Mouse (Mus musculus) midbrain, embryonic 10.5 days (tissue): Measurements from ENCODE around the gene Wfikkn2. TPM values are rescaled to one million over a fixed set of nuclear protein-coding genes. Genes with fewer than 3 reads are reported as not detected.
"Not testable (repeated sequence)": the region's sequence is repeated elsewhere in the genome, so short reads cannot be mapped to it uniquely, and the experiment has no call there.

Experiments used
- DNase-seq: peaks from one replicate; pipeline ENCODE4 v3.0.0-alpha.2; 2017; ENCODE audit warnings: low spot score
- H3K27ac ChIP-seq: fragments of 300-500 bp; sonication (generic); replicated peaks from 2 replicates; pipeline ENCODE4 v1.5.1; 2016; ENCODE audit warnings: mild to moderate bottlenecking
- H3K27me3 ChIP-seq: fragments of 300-500 bp; sonication (generic); 2 replicates; pipeline ENCODE4 v1.6.1; 2016; ENCODE audit warnings: low read depth, mild to moderate bottlenecking; ENCODE audit not compliant: poor library complexity, severe bottlenecking
- H3K36me3 ChIP-seq: fragments of 300-500 bp; sonication (generic); 2 replicates; pipeline ENCODE4 v1.6.1; 2016; ENCODE audit warnings: mild to moderate bottlenecking, moderate library complexity
- H3K4me1 ChIP-seq: fragments of 300-500 bp; sonication (generic); 2 replicates; pipeline ENCODE4 v1.6.1; 2016
- H3K4me3 ChIP-seq: fragments of 300-500 bp; sonication (generic); 2 replicates; pipeline ENCODE4 v1.5.1; 2016; ENCODE audit warnings: mild to moderate bottlenecking, moderate library complexity
- H3K9me3 ChIP-seq: fragments of 300-500 bp; sonication (generic); replicated peaks from 2 replicates; pipeline ENCODE4 v1.6.1; 2016; ENCODE audit warnings: mild to moderate bottlenecking
- WGBS: fragments of 180-500 bp; shearing (Covaris S2); methylation state at CpG from one replicate; pipeline ENCODE4 v1.1.7; 2016; 5-methylcytosine and 5-hydroxymethylcytosine counted together
- polyA plus RNA-seq: library from polyadenylated mRNA; unstranded; fragments of >200 nt; fragmentation: Nextera tagmentation; extraction: Ambion mirVana; gene quantifications from 2 replicates; pipeline ENCODE4 v1.2.1, GENCODE M21; 2016

Wfikkn2 gene
- polyA plus RNA-seq, 1 experiment from 2014 or later = 0.27 TPM

DNA sequence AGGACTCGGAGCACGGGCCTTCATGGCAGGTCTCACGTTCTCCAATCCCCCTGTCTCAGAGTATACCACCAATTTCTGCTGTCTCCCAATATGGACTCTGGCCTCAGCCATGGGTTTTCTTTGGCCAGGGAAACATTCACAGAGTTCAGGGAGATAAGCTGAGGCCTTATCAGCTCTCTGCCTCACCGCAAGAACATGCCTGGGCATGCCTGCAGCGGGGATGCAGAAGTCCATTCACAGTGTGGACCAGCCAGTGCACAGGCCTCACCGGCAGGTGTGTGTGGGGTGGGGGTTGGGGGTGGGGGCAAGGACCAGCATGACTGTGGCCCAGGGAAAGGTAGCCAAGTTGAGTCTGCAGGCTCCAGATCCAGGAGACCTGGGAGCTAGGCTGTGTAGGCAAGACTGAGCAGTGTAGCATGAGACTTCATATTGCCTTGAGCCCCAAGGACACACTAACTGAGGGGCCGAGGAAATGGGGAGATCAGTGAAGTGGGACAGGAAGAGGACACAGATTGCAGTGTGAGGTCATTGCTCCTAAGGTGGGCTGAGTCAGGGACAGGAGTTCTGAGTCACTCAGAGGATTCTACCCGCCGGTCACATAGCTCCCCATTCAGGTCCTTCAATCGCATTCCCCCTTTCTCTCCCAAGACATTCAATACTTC lies 28.5 kb upstream of the Wfikkn2 start:
- peaks cover 3% of the 10 kb centered on the region; the same call in 1 of the 2 replicates for H3K27me3 ChIP-seq
- no peak for DNase-seq
- no peaks in the 10 kb centered on the region for H3K36me3 ChIP-seq
- 88% methylated on average over 10 of the region's 10 CpGs for WGBS
- peaks cover 16% of the 10 kb centered on the region for H3K4me1 ChIP-seq
- H3K27ac ChIP-seq = peak overlapping the region; percentile 46; the same call in 1 of the 2 replicates
- H3K9me3 ChIP-seq = no peaks in the 10 kb centered on the region
- H3K4me3 ChIP-seq = no peak overlapping the region

DNA sequence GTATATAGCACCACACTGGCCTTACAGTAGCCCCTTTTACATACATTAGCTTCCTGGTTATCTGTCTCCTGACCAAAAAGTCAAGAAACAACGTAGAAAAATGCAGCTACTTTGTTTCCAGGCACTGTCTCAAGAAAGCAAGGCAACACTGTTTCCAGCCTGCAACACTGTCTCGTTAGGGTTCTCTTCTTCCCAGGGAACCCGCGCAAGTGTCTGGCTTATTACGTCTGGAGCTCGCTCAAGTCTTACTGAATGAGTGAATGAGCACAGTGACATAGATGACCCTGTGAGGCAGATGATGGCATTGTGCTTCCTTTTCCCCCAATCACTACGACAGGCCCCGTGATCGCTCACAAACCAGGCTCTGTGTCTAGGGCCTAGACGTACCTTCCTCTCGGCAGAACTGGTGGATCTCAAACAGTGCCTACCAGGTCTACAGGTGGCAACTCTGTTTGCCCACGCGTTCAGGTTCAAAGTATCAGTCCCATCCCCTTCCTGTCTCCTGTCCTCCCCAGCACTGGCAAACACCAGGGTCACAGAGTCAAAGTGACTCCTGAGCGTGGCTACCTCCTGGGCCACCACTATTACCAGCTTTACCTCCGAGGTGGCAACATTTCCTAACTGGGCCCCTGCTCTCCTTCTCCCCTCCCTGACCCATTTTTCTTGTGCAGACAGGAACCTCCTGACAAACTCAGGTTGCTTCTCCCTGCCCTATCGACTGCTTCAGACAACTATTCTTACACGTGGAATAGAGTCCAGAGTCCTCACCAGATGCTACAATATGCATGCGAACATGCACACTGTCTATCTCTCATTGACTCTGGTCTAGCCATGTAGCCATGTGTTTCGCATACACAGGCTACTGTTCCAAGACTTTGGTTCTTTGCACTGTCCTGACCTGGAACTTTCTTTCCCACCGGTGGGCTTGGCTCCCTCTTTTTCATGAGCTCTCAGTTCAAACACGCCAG lies 27.4 kb upstream of the Wfikkn2 start:
- H3K9me3 ChIP-seq = no peaks in the 10 kb centered on the region
- DNase-seq = no peak
- H3K36me3 ChIP-seq = no peaks in the 10 kb centered on the region
- H3K4me3 ChIP-seq = no peak overlapping the region
- no peak overlapping the region for H3K27ac ChIP-seq
- H3K4me1 ChIP-seq = peaks cover 16% of the 10 kb centered on the region
- 90% methylated on average over 21 of the region's 21 CpGs for WGBS
- H3K27me3 ChIP-seq = peaks cover 3% of the 10 kb centered on the region; the same call in 1 of the 2 replicates

GRCm38 (mm10) chr11:94271015-94271414 lies 25.2 kb upstream of the Wfikkn2 start:
- Histone ChIP-seq H3K36me3 (no peaks in the 10 kb centered on the region), H3K4me1 (peaks cover 4% of the 10 kb centered on the region; the same call in 1 of the 2 replicates), H3K4me3 (no peak overlapping the region), H3K27ac (no peak overlapping the region), H3K9me3 (no peaks in the 10 kb centered on the region), H3K27me3 (peaks cover 1% of the 10 kb centered on the region; the same call in 1 of the 2 replicates)
- 94% methylated on average over 2 of the region's 2 CpGs for WGBS
- DNase-seq = no peak

- Histone ChIP-seq H3K27me3 (no peaks in the 10 kb centered on the region), H3K9me3 (no peaks in the 10 kb centered on the region), H3K27ac (no peak overlapping the region), H3K4me3 (no peak overlapping the region), H3K36me3 (no peaks in the 10 kb centered on the region), H3K4me1 (peaks cover 14% of the 10 kb centered on the region)
- no peak for DNase-seq
- WGBS = 94% methylated on average over 7 of the region's 7 CpGs
Observed at GRCm38 (mm10) chr11:94269906-94270305, 24.1 kb upstream of the Wfikkn2 start.

- Histone ChIP-seq H3K27me3 (no peaks in the 10 kb centered on the region), H3K4me1 (peaks cover 15% of the 10 kb centered on the region), H3K4me3 (no peak overlapping the region), H3K36me3 (no peaks in the 10 kb centered on the region), H3K27ac (no peak overlapping the region), H3K9me3 (no peaks in the 10 kb centered on the region)
- DNase-seq = no peak
Observed at GRCm38 (mm10) chr11:94268761-94269160, 23.0 kb upstream of the Wfikkn2 start.

DNA sequence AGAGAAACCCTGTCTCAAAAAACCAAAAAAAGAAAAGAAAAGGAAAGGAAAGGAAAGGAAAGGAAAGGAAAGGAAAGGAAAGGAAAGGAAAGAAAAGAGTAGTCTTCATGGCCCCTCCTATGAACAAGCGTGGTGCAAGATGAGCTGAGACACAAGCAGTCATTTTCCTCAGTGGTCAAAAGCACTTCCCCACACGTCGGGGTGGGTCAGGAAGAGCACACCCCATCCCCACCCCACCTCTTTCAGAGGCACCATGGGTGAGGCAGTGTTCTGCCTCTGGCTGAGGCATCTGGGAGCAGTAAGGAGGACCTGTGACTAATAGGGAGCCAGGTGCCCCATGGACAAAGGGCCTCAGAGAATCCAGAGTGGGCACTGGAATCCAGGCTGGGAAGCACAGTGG lies 20.4 kb upstream of the Wfikkn2 start:
- not testable (repeated sequence) for H3K36me3 ChIP-seq, H3K9me3 ChIP-seq, H3K27ac ChIP-seq, H3K27me3 ChIP-seq, H3K4me3 ChIP-seq, DNase-seq
- WGBS = 82% methylated on average over 3 of the region's 3 CpGs
- H3K4me1 ChIP-seq = peaks cover 12% of the 10 kb centered on the region

- Histone ChIP-seq H3K9me3 (no peaks in the 10 kb centered on the region), H3K36me3 (no peaks in the 10 kb centered on the region), H3K27me3 (no peaks in the 10 kb centered on the region), H3K27ac (peak overlapping the region; percentile 72), H3K4me3 (peak overlapping the region; percentile 53), H3K4me1 (peaks cover 12% of the 10 kb centered on the region)
- 3% methylated on average over 18 of the region's 18 CpGs for WGBS
- peak; percentile 59 for DNase-seq
Observed at GRCm38 (mm10) chr11:94265134-94265785, 19.5 kb upstream of the Wfikkn2 start.

DNA sequence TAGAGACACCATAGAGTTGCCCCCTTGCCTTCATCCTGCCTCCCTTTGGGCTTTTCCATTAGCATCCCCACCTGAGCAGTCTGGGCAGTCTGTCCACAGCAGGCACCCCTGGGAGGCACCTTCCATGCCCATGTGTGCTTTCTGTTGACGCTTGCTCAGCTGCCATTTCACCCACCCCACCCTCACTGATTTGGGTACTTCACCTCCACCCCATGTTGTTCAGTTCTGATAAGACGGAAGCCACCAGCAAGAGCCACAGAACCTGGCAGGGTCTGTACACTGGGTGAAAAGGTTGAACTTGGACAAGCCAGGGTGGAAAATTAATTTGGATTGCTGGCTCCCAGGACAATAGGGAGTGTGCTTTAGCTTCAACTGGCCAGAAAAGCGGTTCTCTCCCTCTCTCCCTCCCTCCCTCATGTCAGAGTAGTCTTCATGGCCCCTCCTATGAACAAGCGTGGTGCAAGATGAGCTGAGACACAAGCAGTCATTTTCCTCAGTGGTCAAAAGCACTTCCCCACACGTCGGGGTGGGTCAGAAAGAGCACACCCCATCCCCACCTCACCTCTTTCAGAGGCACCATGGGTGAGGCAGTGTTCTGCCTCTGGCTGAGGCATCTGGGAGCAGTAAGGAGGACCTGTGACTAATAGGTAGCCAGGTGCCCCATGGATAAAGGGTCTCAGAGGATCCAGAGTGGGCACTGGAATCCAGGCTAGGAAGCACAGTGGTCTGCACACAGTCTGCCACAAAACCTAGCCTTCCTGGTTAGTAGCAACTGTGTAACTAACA lies 16.0 kb upstream of the Wfikkn2 start:
- 75% methylated on average over 6 of the region's 6 CpGs for WGBS
- H3K9me3 ChIP-seq = no peaks in the 10 kb centered on the region
- DNase-seq = no peak
- no peak overlapping the region for H3K4me3 ChIP-seq
- peaks cover 16% of the 10 kb centered on the region for H3K4me1 ChIP-seq
- H3K27ac ChIP-seq = no peak overlapping the region
- H3K36me3 ChIP-seq = no peaks in the 10 kb centered on the region
- H3K27me3 ChIP-seq = no peaks in the 10 kb centered on the region

DNA sequence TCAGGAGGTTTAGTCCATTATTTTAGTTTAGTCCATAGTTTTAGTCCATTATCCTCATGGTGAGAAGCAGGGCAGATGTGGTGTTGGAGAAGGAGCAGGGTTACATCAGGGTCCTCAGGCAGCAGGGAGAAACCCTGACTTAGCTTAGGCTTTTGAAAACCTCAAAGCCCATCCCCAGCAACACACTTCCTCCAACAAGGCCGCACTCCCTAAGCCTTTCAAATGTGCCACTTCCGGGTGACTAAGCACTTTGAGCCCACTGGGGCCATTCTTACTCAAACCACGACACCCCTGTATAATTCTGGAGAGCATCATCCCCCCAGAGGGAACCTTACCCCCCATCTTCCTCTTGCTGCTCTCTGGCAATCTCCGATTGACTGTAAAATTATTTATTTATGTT lies 14.0 kb upstream of the Wfikkn2 start:
- no peak overlapping the region for H3K4me3 ChIP-seq
- H3K36me3 ChIP-seq = no peaks in the 10 kb centered on the region
- no peak overlapping the region for H3K27ac ChIP-seq
- H3K27me3 ChIP-seq = no peaks in the 10 kb centered on the region
- H3K4me1 ChIP-seq = peaks cover 5% of the 10 kb centered on the region
- H3K9me3 ChIP-seq = no peaks in the 10 kb centered on the region
- WGBS = 54% methylated on average over 4 of the region's 4 CpGs
- DNase-seq = no peak

- 86% methylated on average over 14 of the region's 14 CpGs for WGBS
- no peak for DNase-seq
- H3K27me3 ChIP-seq = no peaks in the 10 kb centered on the region
Observed at GRCm38 (mm10) chr11:94257987-94258386, 12.2 kb upstream of the Wfikkn2 start.

DNA sequence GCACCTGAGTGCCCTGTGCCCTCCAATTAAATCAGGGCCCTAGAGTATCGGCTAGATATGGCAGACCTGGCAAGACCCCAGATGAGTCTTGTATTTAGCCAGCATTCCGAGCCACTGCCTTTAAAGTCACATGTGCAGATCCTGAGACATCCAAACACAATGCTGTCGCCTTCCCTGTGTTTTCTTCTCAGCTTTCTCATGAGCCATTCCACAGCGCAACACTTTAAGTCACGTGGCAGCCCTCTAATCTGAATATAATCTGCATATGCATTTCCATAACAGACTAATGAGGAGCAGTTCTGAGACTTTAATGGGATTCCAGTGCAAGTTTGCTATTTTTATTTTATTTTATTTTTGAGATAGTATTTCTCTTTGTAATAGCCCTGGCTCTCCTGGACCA lies 9.9 kb upstream of the Wfikkn2 start:
- peaks cover 5% of the 10 kb centered on the region; the same call in 1 of the 2 replicates for H3K4me1 ChIP-seq
- no peaks in the 10 kb centered on the region for H3K27me3 ChIP-seq
- no peak for DNase-seq
- WGBS = 80% methylated on average over 5 of the region's 5 CpGs
- H3K9me3 ChIP-seq = no peaks in the 10 kb centered on the region
- H3K27ac ChIP-seq = no peak overlapping the region
- no peak overlapping the region for H3K4me3 ChIP-seq
- no peaks in the 10 kb centered on the region for H3K36me3 ChIP-seq

More at GRCm38 (mm10) chr11:94257987-94258386, 12.2 kb upstream of the Wfikkn2 start:
- Histone ChIP-seq H3K4me1 (peaks cover 5% of the 10 kb centered on the region; the same call in 1 of the 2 replicates), H3K9me3 (no peaks in the 10 kb centered on the region), H3K36me3 (no peaks in the 10 kb centered on the region), H3K27ac (no peak overlapping the region), H3K4me3 (no peak overlapping the region)

GRCm38 (mm10) chr11:94253691-94254090 lies 7.9 kb upstream of the Wfikkn2 start:
- 90% methylated on average over 10 of the region's 10 CpGs for WGBS
- Histone ChIP-seq H3K4me1 (no peaks in the 10 kb centered on the region), H3K27me3 (no peaks in the 10 kb centered on the region), H3K4me3 (no peak overlapping the region), H3K9me3 (no peaks in the 10 kb centered on the region), H3K27ac (no peak overlapping the region), H3K36me3 (no peaks in the 10 kb centered on the region)
- no peak for DNase-seq
